15 mouse cellular contexts compared by ENCODE assay signal in genomic region chr8:122701441-122702185, GRCm38 (mm10). TPM values are rescaled to one million over a fixed set of nuclear protein-coding genes. Genes with fewer than 3 reads are reported as not detected.
A peak's percentile ranks its signal among the peaks of the same experiment; 100 is the strongest.
DNase-seq lines count a peak whose midpoint lies in the region; ATAC-seq and TF ChIP-seq lines count a peak whose summit lies in the region.
"Had no signal": no experiment of that assay in that cellular context is flagged by ENCODE, and none has a peak within 500 bp of the region (broad histone marks: within the 10 kb centered on the region; RNA-seq: fewer than 3 reads in every experiment).

No protein-coding gene starts in this region.

- TF ChIP-seq POLR2A in CH12.LX (IDR thresholded peaks at IDR 0.05; ENCODE audit: low read depth, low read length) = 0 out of 2 replicates have a peak, but pooled peaks have one; percentile 21
- TF ChIP-seq POLR2A in thymus, adult 2 months (IDR thresholded peaks at IDR 0.05; ENCODE audit: control insufficient read depth, extremely low read depth, insufficient read depth, low read length, poor library complexity) = no peak

- H3K9ac ChIP-seq in CH12.LX (ENCODE audit: insufficient read depth, low read depth) = no peak overlapping the region
- no peak overlapping the region for H3K9ac ChIP-seq in liver, embryonic 16.5 days (ENCODE audit: low read depth, low read length)
- H3K9ac ChIP-seq in kidney, embryonic 15.5 days = no peak overlapping the region
- H3K9ac ChIP-seq: embryonic facial prominence, embryonic 12.5 days had no signal

- peaks cover 15% of the 10 kb centered on the region for H3K27me3 ChIP-seq in heart, embryonic 10.5 days (ENCODE audit: insufficient read depth, poor library complexity, severe bottlenecking)
- peaks cover 3% of the 10 kb centered on the region for H3K27me3 ChIP-seq in CH12.LX (replicated peaks)
- H3K27me3 ChIP-seq in liver, embryonic 16.5 days (ENCODE audit: control insufficient read depth, insufficient read depth, low read depth, low read length) = peaks cover 5% of the 10 kb centered on the region
- H3K27me3 ChIP-seq in thymus, adult 2 months (ENCODE audit: control insufficient read depth, insufficient read depth, low read length) = no peaks in the 10 kb centered on the region
- H3K27me3 ChIP-seq in kidney, embryonic 15.5 days = no peaks in the 10 kb centered on the region
- H3K27me3 ChIP-seq: embryonic facial prominence, embryonic 12.5 days had no signal

- peaks cover 9% of the 10 kb centered on the region for H3K79me2 ChIP-seq in CH12.LX (replicated peaks; ENCODE audit: control insufficient read depth, extremely low read depth, insufficient read depth, poor library complexity, severe bottlenecking)

- WGBS in heart, embryonic 10.5 days = 73% methylated on average over 12 of the region's 12 CpGs
- 29% methylated on average over 12 of the region's 12 CpGs for WGBS in liver, embryonic 16.5 days (ENCODE audit: insufficient replicate concordance)
- WGBS in thymus, adult 2 months = 8% methylated on average over 12 of the region's 12 CpGs
- 81% methylated on average over 12 of the region's 12 CpGs for WGBS in kidney, embryonic 15.5 days

- in situ Hi-C loops in CH12.LX (cut with MboI; ENCODE audit: low pct_ligation_motif_present, low pct_unique_long_range_greater_than_20kb, low sequenced_read_pairs) = no loop called here

- ATAC-seq in liver, embryonic 16.5 days (ENCODE audit: low read depth) = no peak
- ATAC-seq in kidney, embryonic 15.5 days (replicated peaks; ENCODE audit: low FRiP score) = no peak

- H3K4me2 ChIP-seq in CH12.LX (ENCODE audit: insufficient read depth, low read depth, poor library complexity, severe bottlenecking) = peak overlapping the region; percentile 48
- H3K4me2 ChIP-seq in liver, embryonic 16.5 days (ENCODE audit: low read depth, low read length) = 0 out of 2 replicates have a peak overlapping the region, but pooled peaks have one; percentile 38
- H3K4me2 ChIP-seq in kidney, embryonic 15.5 days = no peak overlapping the region
- H3K4me2 ChIP-seq: embryonic facial prominence, embryonic 12.5 days had no signal

- no peak for TF ChIP-seq CTCF in CH12.LX (conservative IDR thresholded peaks at IDR 0.05 in 1 of 2, IDR thresholded peaks at IDR 0.05 in 1 of 2; ENCODE audit: low read depth in 2 of 2, low read length in 2 of 2)
- TF ChIP-seq CTCF in thymus, adult 2 months (IDR thresholded peaks at IDR 0.05; ENCODE audit: borderline replicate concordance, control insufficient read depth, extremely low read depth, insufficient read depth, low read length, poor library complexity) = 0 out of 2 replicates have a peak, but pooled peaks have one; percentile 66

- dilution Hi-C loops in CH12.LX (cut with MboI; ENCODE audit: extremely low pct_ligation_motif_present, extremely low pct_unique_long_range_greater_than_20kb, low sequenced_read_pairs) = no loop called here

- H3K36me3 ChIP-seq in heart, embryonic 10.5 days = no peaks in the 10 kb centered on the region
- H3K36me3 ChIP-seq in CH12.LX (replicated peaks in 1 of 2; ENCODE audit: control insufficient read depth in 1 of 2, insufficient read depth in 1 of 2, low read length in 1 of 2) = peaks cover 0 to 4% of the 10 kb centered on the region in 2 experiments
- H3K36me3 ChIP-seq in liver, embryonic 16.5 days (ENCODE audit: control insufficient read depth, insufficient read depth) = no peaks in the 10 kb centered on the region
- no peaks in the 10 kb centered on the region for H3K36me3 ChIP-seq in thymus, adult 2 months (ENCODE audit: control insufficient read depth, insufficient read depth, low read length)
- no peaks in the 10 kb centered on the region for H3K36me3 ChIP-seq in kidney, embryonic 15.5 days
- H3K36me3 ChIP-seq: embryonic facial prominence, embryonic 12.5 days; forebrain, embryonic 10.5 days had no signal

- no peak overlapping the region for H3K4me3 ChIP-seq in heart, embryonic 10.5 days
- peak overlapping the region in 1 of 3 experiments; percentile 26 for H3K4me3 ChIP-seq in CH12.LX (replicated peaks in 1 of 3; ENCODE audit: low read depth in 2 of 3, low read length in 2 of 3, poor library complexity in 1 of 3)
- no peak overlapping the region for H3K4me3 ChIP-seq in liver, embryonic 16.5 days (ENCODE audit: low read depth, low read length)
- H3K4me3 ChIP-seq in thymus, adult 2 months (ENCODE audit: control insufficient read depth, insufficient read depth, low read length) = no peak overlapping the region
- H3K4me3 ChIP-seq in kidney, embryonic 15.5 days (replicated peaks) = no peak overlapping the region
- H3K4me3 ChIP-seq: embryonic facial prominence, embryonic 12.5 days; forebrain, embryonic 10.5 days; heart, adult 2 months had no signal

- H3K9me3 ChIP-seq in heart, embryonic 10.5 days = no peaks in the 10 kb centered on the region
- H3K9me3 ChIP-seq in CH12.LX (replicated peaks; ENCODE audit: low read length) = no peaks in the 10 kb centered on the region
- no peaks in the 10 kb centered on the region for H3K9me3 ChIP-seq in liver, embryonic 16.5 days (replicated peaks; ENCODE audit: control insufficient read depth, low read length)
- no peaks in the 10 kb centered on the region for H3K9me3 ChIP-seq in kidney, embryonic 15.5 days (replicated peaks)
- H3K9me3 ChIP-seq: embryonic facial prominence, embryonic 12.5 days; forebrain, embryonic 10.5 days had no signal

- no peak; the same call in 1 of the 2 replicates for TF ChIP-seq EP300 in CH12.LX (IDR thresholded peaks at IDR 0.05; ENCODE audit: low read length)

- no peak; the same call in 1 of the 2 replicates for TF ChIP-seq RAD21 in CH12.LX (IDR thresholded peaks at IDR 0.05; ENCODE audit: low read depth, low read length)

- DNase-seq in heart, embryonic 10.5 days (ENCODE audit: low spot score) = no peak
- DNase-seq in heart, postnatal 10 days = no peak
- peak; percentile 90 for DNase-seq in CH12.LX (ENCODE audit: extremely low read depth)
- DNase-seq in thymus, adult 2 months = peak; percentile 86
- DNase-seq in adrenal gland, adult 18-20 months (ENCODE audit: low spot score in 2 of 2) = no peak
- DNase-seq in lung, postnatal 10 days = no peak
- DNase-seq: cerebellum, postnatal 10 days; heart, postnatal 36 days; kidney, adult 11 months had no signal

- intact Hi-C loops in heart, postnatal 10 days (cut with DNase I) = no loop called here

- peaks cover 59% of the 10 kb centered on the region for H3K4me1 ChIP-seq in heart, embryonic 10.5 days
- H3K4me1 ChIP-seq in CH12.LX (ENCODE audit: control insufficient read depth in 1 of 2, insufficient read depth in 2 of 2) = peaks cover 54 to 78% of the 10 kb centered on the region in 2 experiments
- H3K4me1 ChIP-seq in liver, embryonic 16.5 days (ENCODE audit: control insufficient read depth, low read depth, low read length) = peaks cover 69% of the 10 kb centered on the region
- peaks cover 85% of the 10 kb centered on the region for H3K4me1 ChIP-seq in thymus, adult 2 months (replicated peaks; ENCODE audit: control insufficient read depth, insufficient read depth, low read length)
- H3K4me1 ChIP-seq in kidney, embryonic 15.5 days = peaks cover 21% of the 10 kb centered on the region

- H3K27ac ChIP-seq in heart, embryonic 10.5 days = peak overlapping the region; percentile 80
- peak overlapping the region; percentile 98 for H3K27ac ChIP-seq in CH12.LX (ENCODE audit: insufficient read depth, low read depth)
- no peak overlapping the region for H3K27ac ChIP-seq in liver, embryonic 16.5 days (ENCODE audit: low read length)
- peak overlapping the region; percentile 95 for H3K27ac ChIP-seq in thymus, adult 2 months (ENCODE audit: control insufficient read depth, insufficient read depth, low read length)
- H3K27ac ChIP-seq in kidney, embryonic 15.5 days = no peak overlapping the region
- H3K27ac ChIP-seq: embryonic facial prominence, embryonic 12.5 days; forebrain, embryonic 10.5 days; heart, adult 2 months; liver, embryonic 14.5 days had no signal

TF ChIP-seq in CH12.LX, 34 proteins besides CTCF, POLR2A, EP300 and RAD21:
- peak; percentile 87 for TF ChIP-seq MXI1 (IDR thresholded peaks at IDR 0.05; ENCODE audit: low read depth, low read length)
- no peak for TF ChIP-seq POLR2AphosphoS2 (IDR thresholded peaks at IDR 0.05; ENCODE audit: low read depth, low read length)
- TF ChIP-seq BHLHE40 (IDR thresholded peaks at IDR 0.05; ENCODE audit: low read depth, low read length) = peak; percentile 76
- peak; percentile 73 for TF ChIP-seq MEF2A (IDR thresholded peaks at IDR 0.05; ENCODE audit: borderline replicate concordance, low read depth, low read length)
- TF ChIP-seq ZC3H11A (IDR thresholded peaks at IDR 0.05; ENCODE audit: low read depth, low read length) = no peak
- peak; percentile 27; the same call in 1 of the 2 replicates for TF ChIP-seq IRF4 (IDR thresholded peaks at IDR 0.05; ENCODE audit: low read depth, low read length)
- peak; percentile 91 for TF ChIP-seq MAX (IDR thresholded peaks at IDR 0.05; ENCODE audit: low read length)
- peak; percentile 35; the same call in 1 of the 2 replicates for TF ChIP-seq MAZ (IDR thresholded peaks at IDR 0.05; ENCODE audit: low read depth, low read length)
- TF ChIP-seq TCF12 (IDR thresholded peaks at IDR 0.05; ENCODE audit: low read depth, low read length) = peak; percentile 96
- 0 out of 2 replicates have a peak, but pooled peaks have one; percentile 8 for TF ChIP-seq TBP (conservative IDR thresholded peaks at IDR 0.05; ENCODE audit: low read depth, low read length)
- TF ChIP-seq ZKSCAN1 (IDR thresholded peaks at IDR 0.05; ENCODE audit: borderline replicate concordance, low read depth, low read length) = no peak
- TF ChIP-seq NRF1 (IDR thresholded peaks at IDR 0.05; ENCODE audit: low read depth, low read length) = peak; percentile 18; the same call in 1 of the 2 replicates
- TF ChIP-seq MYC (IDR thresholded peaks at IDR 0.05; ENCODE audit: low read depth, low read length) = peak; percentile 81; the same call in 1 of the 2 replicates

RNA-seq across cellular contexts. Expression of gene Cbfa2t3, which starts 2.7 kb away (rescaled TPM):
- polyA plus RNA-seq in heart, embryonic 10.5 days (2016; fragmentation: Nextera tagmentation; extraction: Ambion mirVana) = 3.8 and 5.5 TPM in 2 replicates
- total RNA-seq in heart, postnatal 10 days (2021) = 10 to 100 TPM; 22.2 to 24.5 TPM
- 2.1 and 3.4 TPM in 2 replicates for total RNA-seq in CH12.LX (2012; rRNA removed)
- total RNA-seq in CH12.LX (2014; rRNA removed) = 0.43 and 0.47 TPM in 2 replicates
- polyA plus RNA-seq in CH12.LX (2012; ENCODE audit: insufficient read length, low read depth) = 16.5 and 22.6 TPM in 2 replicates
- 3.1 and 3.3 TPM in 2 replicates for polyA plus RNA-seq in liver, embryonic 16.5 days (2015; fragmentation: Nextera tagmentation; extraction: Ambion mirVana)
- polyA plus RNA-seq in thymus, adult 2 months (2012; rRNA removed) = 62.3 and 76.8 TPM in 2 replicates
- 3.5 and 3.6 TPM in 2 replicates for polyA plus RNA-seq in kidney, embryonic 15.5 days (2015; fragmentation: Nextera tagmentation; extraction: Ambion mirVana)
- total RNA-seq in adrenal gland, adult 18-20 months (2021) = 10 to 100 TPM; 10.5 to 28.9 TPM

Comparison
In these comparisons a context has a peak if more than half of its experiments do, and no peak if none do; other contexts are left out.
1. DNase-seq: peak in CH12.LX (single experiment) and thymus, adult 2 months (single experiment); none in heart, embryonic 10.5 days (single experiment), heart, postnatal 10 days (0 of 2), adrenal gland, adult 18-20 months (0 of 2) and lung, postnatal 10 days (single experiment).
2. H3K27ac ChIP-seq: peak in heart, embryonic 10.5 days (single experiment), CH12.LX (single experiment) and thymus, adult 2 months (single experiment); none in liver, embryonic 16.5 days (single experiment) and kidney, embryonic 15.5 days (single experiment).